Mouse (Mus musculus): ENCODE measurements around the gene Mettl26.

- no peak for TF ChIP-seq CTCF (IDR thresholded peaks at IDR 0.05; ENCODE audit: low read depth, low read length)
- peak; percentile 23; the same call in 1 of the 2 replicates for TF ChIP-seq POLR2A (IDR thresholded peaks at IDR 0.05; ENCODE audit: borderline replicate concordance, low read depth, low read length)
Measured at GRCm38 (mm10) chr17:25919144-25919785, 44.4 kb downstream of the Mettl26 start, which contains the start of gene Rab40c.
